In genomic region chr15:31056145-31056544, GRCm38 (mm10) we compare ENCODE assay signal across 26 mouse cellular contexts.
DNase-seq lines count a peak whose midpoint lies in the region; ATAC-seq and TF ChIP-seq lines count a peak whose summit lies in the region.
"Had no signal": no experiment of that assay in that cellular context is flagged by ENCODE, and none has a peak within 500 bp of the region (broad histone marks: within the 10 kb centered on the region; RNA-seq: fewer than 3 reads in every experiment).

No protein-coding gene starts in this region.

- no peaks in the 10 kb centered on the region for H3K9me3 ChIP-seq in hindbrain, embryonic 14.5 days (ENCODE audit: control insufficient read depth, low read length)
- H3K9me3 ChIP-seq: embryonic facial prominence, embryonic 12.5 days; embryonic facial prominence, embryonic 15.5 days; heart, embryonic 10.5 days; heart, embryonic 13.5 days; hindbrain, embryonic 12.5 days; intestine, embryonic 15.5 days had no signal

- ATAC-seq in hindbrain, embryonic 14.5 days (ENCODE audit: low FRiP score) = no peak
- ATAC-seq: forebrain, embryonic 14.5 days; forebrain, postnatal 0 days; hindbrain, embryonic 16.5 days; intestine, embryonic 15.5 days; Patski had no signal

- H3K79me2 ChIP-seq in heart, adult 2 months (replicated peaks; ENCODE audit: control insufficient read depth, insufficient read depth, low read length) = no peaks in the 10 kb centered on the region
- no peaks in the 10 kb centered on the region for H3K79me2 ChIP-seq in C2C12 (ENCODE audit: control insufficient read depth, insufficient read depth)

- 0 out of 2 replicates have a peak, but pooled peaks have one; percentile 2 for TF ChIP-seq CTCF in heart, adult 2 months (IDR thresholded peaks at IDR 0.05)
- peak; percentile 42 for TF ChIP-seq CTCF in C2C12 (IDR thresholded peaks at IDR 0.05; ENCODE audit: control insufficient read depth, insufficient read depth, insufficient read length)

- H3K27me3 ChIP-seq in heart, adult 2 months (ENCODE audit: control insufficient read depth, insufficient read depth, low read length) = no peaks in the 10 kb centered on the region
- no peaks in the 10 kb centered on the region for H3K27me3 ChIP-seq in C2C12 (ENCODE audit: control insufficient read depth, insufficient read depth, insufficient read length)
- no peaks in the 10 kb centered on the region for H3K27me3 ChIP-seq in hindbrain, embryonic 14.5 days (ENCODE audit: control insufficient read depth, insufficient read depth, low read length)
- H3K27me3 ChIP-seq: embryonic facial prominence, embryonic 12.5 days; embryonic facial prominence, embryonic 15.5 days; heart, embryonic 13.5 days; hindbrain, embryonic 12.5 days; intestine, embryonic 15.5 days had no signal

- TF ChIP-seq POLR2A in heart, adult 2 months (IDR thresholded peaks at IDR 0.05; ENCODE audit: insufficient read depth, low read depth, low read length) = no peak

- no peak for TF ChIP-seq EP300 in heart, adult 2 months (IDR thresholded peaks at IDR 0.05; ENCODE audit: insufficient read depth, low read depth, low read length)

- H3ac ChIP-seq in C2C12 (ENCODE audit: control insufficient read depth, insufficient read length, low read depth) = no peak overlapping the region

- H3K79me3 ChIP-seq in C2C12 (ENCODE audit: low read depth) = no peaks in the 10 kb centered on the region

- WGBS in heart, adult 2 months = 53% methylated on average over 3 of the region's 3 CpGs
- 64% methylated on average over 3 of the region's 3 CpGs for WGBS in hindbrain, embryonic 14.5 days

- no peak overlapping the region for H3K4me2 ChIP-seq in hindbrain, embryonic 14.5 days (replicated peaks)
- H3K4me2 ChIP-seq: embryonic facial prominence, embryonic 12.5 days; embryonic facial prominence, embryonic 15.5 days; heart, embryonic 13.5 days; hindbrain, embryonic 12.5 days; intestine, embryonic 15.5 days had no signal

- no peaks in the 10 kb centered on the region for H3K4me1 ChIP-seq in heart, adult 2 months (ENCODE audit: control insufficient read depth, insufficient read depth, low read length)
- H3K4me1 ChIP-seq in hindbrain, embryonic 14.5 days (replicated peaks; ENCODE audit: control insufficient read depth, insufficient read depth, low read length) = no peaks in the 10 kb centered on the region
- H3K4me1 ChIP-seq: embryonic facial prominence, embryonic 12.5 days; embryonic facial prominence, embryonic 15.5 days; heart, embryonic 10.5 days; heart, embryonic 13.5 days; hindbrain, embryonic 12.5 days; intestine, embryonic 15.5 days had no signal

- H3K36me3 ChIP-seq in heart, adult 2 months (ENCODE audit: control insufficient read depth, insufficient read depth, low read length) = no peaks in the 10 kb centered on the region
- no peaks in the 10 kb centered on the region for H3K36me3 ChIP-seq in C2C12 (ENCODE audit: control insufficient read depth, insufficient read depth)
- H3K36me3 ChIP-seq in hindbrain, embryonic 14.5 days (replicated peaks; ENCODE audit: control insufficient read depth, insufficient read depth) = no peaks in the 10 kb centered on the region
- H3K36me3 ChIP-seq: embryonic facial prominence, embryonic 12.5 days; embryonic facial prominence, embryonic 15.5 days; heart, embryonic 10.5 days; heart, embryonic 13.5 days; hindbrain, embryonic 12.5 days; intestine, embryonic 15.5 days had no signal

- H3K9ac ChIP-seq in heart, adult 2 months (ENCODE audit: low read depth, low read length) = no peak overlapping the region
- H3K9ac ChIP-seq in hindbrain, embryonic 14.5 days = no peak overlapping the region
- H3K9ac ChIP-seq: embryonic facial prominence, embryonic 12.5 days; embryonic facial prominence, embryonic 15.5 days; forebrain, postnatal 0 days; heart, embryonic 13.5 days; hindbrain, embryonic 12.5 days; intestine, embryonic 15.5 days had no signal

- no peak overlapping the region for H3K27ac ChIP-seq in heart, adult 2 months
- no peak overlapping the region for H3K27ac ChIP-seq in hindbrain, embryonic 14.5 days
- H3K27ac ChIP-seq: embryonic facial prominence, embryonic 12.5 days; embryonic facial prominence, embryonic 15.5 days; heart, embryonic 10.5 days; heart, embryonic 13.5 days; hindbrain, embryonic 12.5 days; intestine, embryonic 15.5 days had no signal

- intact Hi-C loops in heart, adult 2 months (cut with DNase I) = loop anchor here (10.0 kb wide), 1 partner anchor 99 kb away; no protein-coding TSS in a partner anchor
- intact Hi-C loops in heart, postnatal 25 days (cut with DNase I) = no loop called here

- H3K4me3 ChIP-seq in heart, adult 2 months = no peak overlapping the region
- H3K4me3 ChIP-seq in C2C12 (ENCODE audit: insufficient read depth, poor library complexity, severe bottlenecking) = no peak overlapping the region
- H3K4me3 ChIP-seq in hindbrain, embryonic 14.5 days (replicated peaks; ENCODE audit: low read length) = no peak overlapping the region
- H3K4me3 ChIP-seq: embryonic facial prominence, embryonic 12.5 days; embryonic facial prominence, embryonic 15.5 days; heart, embryonic 10.5 days; heart, embryonic 13.5 days; hindbrain, embryonic 12.5 days; intestine, embryonic 15.5 days had no signal

- no peak for DNase-seq in heart, adult 2 months
- no peak for DNase-seq in heart, postnatal 25 days (ENCODE audit: low spot score)
- DNase-seq in A20 (ENCODE audit: low read depth, low spot score) = peak; percentile 2
- peak; percentile 23 for DNase-seq in NIH3T3 (ENCODE audit: low read depth)
- no peak for DNase-seq in right cerebral cortex, postnatal 36 days (ENCODE audit: low spot score in 2 of 2)
- DNase-seq in hindbrain, embryonic 14.5 days (ENCODE audit: low spot score) = no peak
- DNase-seq: adrenal gland, postnatal 10 days; adrenal gland, postnatal 36 days; cerebellum, adult 18-20 months; cerebellum, adult 9-11 months; cerebellum, postnatal 25 days; forebrain, postnatal 0 days; gastrocnemius, postnatal 10 days; gastrocnemius, postnatal 36 days; heart, postnatal 14 days; kidney, adult 11 months had no signal

TF ChIP-seq in C2C12, 6 proteins besides CTCF, POLR2A, EP300 and RAD21:
- TF ChIP-seq MYOG (IDR thresholded peaks at IDR 0.05; ENCODE audit: control insufficient read depth, extremely low read depth, insufficient read length) (no peak), FOSL1 (IDR thresholded peaks at IDR 0.05; ENCODE audit: insufficient read depth, low read length, poor library complexity, severe bottlenecking) (no peak), USF1 (IDR thresholded peaks at IDR 0.05; ENCODE audit: low read depth) (no peak), MYOD1 (IDR thresholded peaks at IDR 0.05; ENCODE audit: control insufficient read depth, insufficient read length, low read depth) (no peak), MAX (IDR thresholded peaks at IDR 0.05) (no peak), CEBPB (IDR thresholded peaks at IDR 0.05; ENCODE audit: low read depth) (no peak)

Comparison
In these comparisons a context has a peak if more than half of its experiments do, and no peak if none do; other contexts are left out.
1. DNase-seq: peak in A20 (single experiment) and NIH3T3 (single experiment); none in heart, adult 2 months (0 of 2), heart, postnatal 25 days (single experiment), right cerebral cortex, postnatal 36 days (0 of 2) and hindbrain, embryonic 14.5 days (single experiment).